Mouse (Mus musculus) C2C12 (cell line): ENCODE measurements around the gene Stox2.

Experiments used
- CTCF ChIP-seq: IDR thresholded peaks from one replicate; pipeline ENCODE4 v1.5.1; 2011; ENCODE audit not compliant: control insufficient read depth, insufficient read depth, insufficient read length
- FOSL1 ChIP-seq: IDR thresholded peaks from one replicate; pipeline ENCODE4 v1.8.0; 2011; ENCODE audit warnings: mild to moderate bottlenecking, low read length; ENCODE audit not compliant: poor library complexity, insufficient read depth, severe bottlenecking
- MAX ChIP-seq: IDR thresholded peaks from one replicate; pipeline ENCODE4 v1.6.1; 2011; ENCODE audit warnings: mild to moderate bottlenecking, control low read depth
- MYOG ChIP-seq: IDR thresholded peaks from one replicate; pipeline ENCODE4 v1.6.1; 2011; ENCODE audit not compliant: control insufficient read depth, insufficient read length; ENCODE audit errors: extremely low read depth
- USF1 ChIP-seq: IDR thresholded peaks from one replicate; pipeline ENCODE4 v1.6.1; 2011; ENCODE audit warnings: low read depth, mild to moderate bottlenecking, control low read depth, moderate library complexity

DNA sequence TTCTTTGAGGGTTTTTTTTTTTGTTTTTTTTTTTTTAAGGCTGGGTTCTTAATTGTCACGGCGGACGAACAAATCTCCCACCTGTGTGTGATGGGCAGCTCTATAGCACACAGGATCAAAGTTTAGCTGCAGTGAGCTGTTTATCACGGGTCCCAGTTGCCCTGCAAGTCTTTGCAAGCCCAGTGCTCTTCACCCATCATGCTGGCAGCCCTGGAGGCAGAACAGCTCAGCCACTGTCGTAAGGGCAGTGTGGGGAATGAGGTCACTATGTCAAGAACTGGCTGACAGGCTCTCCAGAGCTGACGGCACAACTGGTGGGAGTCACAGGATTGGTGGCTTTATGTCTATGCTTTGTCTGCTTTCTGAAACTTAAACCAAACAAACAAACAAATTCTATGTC is 227.6 kb downstream of the Stox2 start:
- no peak for TF ChIP-seq CTCF
- no peak for TF ChIP-seq USF1
- no peak for TF ChIP-seq MAX
- no peak for TF ChIP-seq FOSL1
- no peak for TF ChIP-seq MYOG
